Mouse (Mus musculus): ENCODE data around the gene Sars.

The Sars gene

GRCm38 (mm10) chr3:108444698-108445365 is at the start of gene Sars:
TSS of gene Sars (minus strand) at chr3:108445209.
- ATAC-seq (ENCODE audit: low TSS enrichment), result peak; percentile 95

- ATAC-seq (ENCODE audit: low TSS enrichment), result no peak
Observed at GRCm38 (mm10) chr3:108489968-108490367, 45.0 kb upstream of the Sars start.

- ATAC-seq (ENCODE audit: low TSS enrichment), result no peak
Observed at GRCm38 (mm10) chr3:108484749-108485148, 39.7 kb upstream of the Sars start.

- ATAC-seq (ENCODE audit: low TSS enrichment), result no peak
Observed at GRCm38 (mm10) chr3:108478800-108479199, 33.8 kb upstream of the Sars start.

- ATAC-seq (ENCODE audit: low TSS enrichment), result no peak
Observed at GRCm38 (mm10) chr3:108476761-108477619, 32.0 kb upstream of the Sars start.

- ATAC-seq (ENCODE audit: low TSS enrichment), result no peak
Observed at GRCm38 (mm10) chr3:108475496-108475895, 30.5 kb upstream of the Sars start.

- no peak for ATAC-seq (ENCODE audit: low TSS enrichment)
Observed at GRCm38 (mm10) chr3:108474969-108475368, 30.0 kb upstream of the Sars start.

- ATAC-seq (ENCODE audit: low TSS enrichment), result no peak
Observed at GRCm38 (mm10) chr3:108467760-108468159, 22.8 kb upstream of the Sars start.

GRCm38 (mm10) chr3:108466425-108466824 is 21.4 kb upstream of the Sars start:
- no peak for ATAC-seq (ENCODE audit: low TSS enrichment)

GRCm38 (mm10) chr3:108458866-108459265 is 13.9 kb upstream of the Sars start:
- ATAC-seq (ENCODE audit: low TSS enrichment), result peak; percentile 61; the same call in 1 of the 2 replicates

- ATAC-seq (ENCODE audit: low TSS enrichment), result no peak
Observed at GRCm38 (mm10) chr3:108458380-108458779, 13.4 kb upstream of the Sars start.

GRCm38 (mm10) chr3:108454172-108454571 is 9.2 kb upstream of the Sars start:
- ATAC-seq (ENCODE audit: low TSS enrichment), result no peak

- no peak for ATAC-seq (ENCODE audit: low TSS enrichment)
Observed at GRCm38 (mm10) chr3:108451969-108452368, 7.0 kb upstream of the Sars start.

- no peak for ATAC-seq (ENCODE audit: low TSS enrichment)
Observed at GRCm38 (mm10) chr3:108445366-108445705, 327 bp upstream of the Sars start.

- ATAC-seq (ENCODE audit: low TSS enrichment), result peak; percentile 66
Observed at GRCm38 (mm10) chr3:108444029-108444428, 980 bp downstream of the Sars start.

- ATAC-seq (ENCODE audit: low TSS enrichment), result no peak
Observed at GRCm38 (mm10) chr3:108436380-108436714, 8.7 kb downstream of the Sars start.

- no peak for ATAC-seq (ENCODE audit: low TSS enrichment)
Observed at GRCm38 (mm10) chr3:108435701-108436379, 9.2 kb downstream of the Sars start.

GRCm38 (mm10) chr3:108433881-108434495 is 11.0 kb downstream of the Sars start:
- no peak for ATAC-seq (ENCODE audit: low TSS enrichment)

GRCm38 (mm10) chr3:108433188-108433880 is 11.7 kb downstream of the Sars start:
- ATAC-seq (ENCODE audit: low TSS enrichment), result peak; percentile 24; the same call in 1 of the 2 replicates

GRCm38 (mm10) chr3:108432542-108433187 is 12.3 kb downstream of the Sars start:
- ATAC-seq (ENCODE audit: low TSS enrichment), result peak; percentile 92

GRCm38 (mm10) chr3:108425624-108426018 is 19.4 kb downstream of the Sars start:
- ATAC-seq (ENCODE audit: low TSS enrichment), result no peak

All from frontal cortex, adult (tissue).